Mouse (Mus musculus): ENCODE results near the gene Eci1.
A peak's percentile ranks its signal among the peaks of the same experiment; 100 is the strongest.

DNA sequence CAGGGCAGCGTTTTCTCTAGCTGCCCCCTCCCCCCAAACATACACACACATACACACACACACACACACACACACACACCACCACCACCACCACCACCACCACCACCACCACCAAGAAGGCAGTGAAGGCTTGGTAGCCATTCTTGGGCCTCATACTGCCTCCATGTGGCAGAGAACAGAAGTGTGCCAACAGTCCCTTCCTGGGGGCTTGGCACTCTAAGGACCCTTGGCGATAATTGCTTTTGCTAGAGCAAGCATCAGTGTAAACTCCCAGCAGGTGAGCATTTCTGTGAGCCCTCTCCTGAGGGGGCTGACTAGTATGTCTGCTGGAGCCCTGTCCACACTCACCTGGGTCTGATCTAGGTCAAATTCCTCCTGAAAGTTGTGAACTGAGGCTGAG is 14.7 kb downstream of the Eci1 start:
- TF ChIP-seq CTCF (IDR thresholded peaks at IDR 0.05; ENCODE audit: insufficient read depth, low read length), result peak; percentile 22; the same call in 1 of the 2 replicates
- no peak for TF ChIP-seq POLR2A (IDR thresholded peaks at IDR 0.05; ENCODE audit: borderline replicate concordance, extremely low read depth, low read depth, low read length)
